In genomic region chr2:60706866-60707265, GRCm38 (mm10) we compare ENCODE assay signal across 25 mouse cellular contexts. TPM values are rescaled to one million over a fixed set of nuclear protein-coding genes. Genes with fewer than 3 reads are reported as not detected.
DNase-seq lines count a peak whose midpoint lies in the region; ATAC-seq lines count a peak whose summit lies in the region.
"Had no signal": no experiment of that assay in that cellular context is flagged by ENCODE, and none has a peak within 500 bp of the region (broad histone marks: within the 10 kb centered on the region; RNA-seq: fewer than 3 reads in every experiment).

No protein-coding gene starts in this region.

- WGBS in kidney, embryonic 15.5 days: 70% methylated on average over 3 of the region's 3 CpGs
- 62% methylated on average over 3 of the region's 3 CpGs for WGBS in lung, embryonic 16.5 days

- no peak overlapping the region for H3K4me2 ChIP-seq in kidney, embryonic 15.5 days
- no peak overlapping the region for H3K4me2 ChIP-seq in lung, embryonic 16.5 days (ENCODE audit: low read depth, low read length)
- H3K4me2 ChIP-seq: embryonic facial prominence, embryonic 13.5 days; embryonic facial prominence, embryonic 15.5 days; forebrain, embryonic 12.5 days had no signal

- H3K9me3 ChIP-seq in kidney, embryonic 15.5 days (replicated peaks): no peaks in the 10 kb centered on the region
- no peaks in the 10 kb centered on the region for H3K9me3 ChIP-seq in lung, embryonic 16.5 days (ENCODE audit: control insufficient read depth, low read length)
- H3K9me3 ChIP-seq: embryonic facial prominence, embryonic 13.5 days; embryonic facial prominence, embryonic 15.5 days; forebrain, embryonic 10.5 days; forebrain, embryonic 12.5 days had no signal

- H3K4me3 ChIP-seq in kidney, embryonic 15.5 days (replicated peaks): no peak overlapping the region
- H3K4me3 ChIP-seq in lung, embryonic 16.5 days (ENCODE audit: low read length): no peak overlapping the region
- H3K4me3 ChIP-seq: embryonic facial prominence, embryonic 13.5 days; embryonic facial prominence, embryonic 15.5 days; erythroblast, embryonic 14.5 days; forebrain, embryonic 10.5 days; forebrain, embryonic 12.5 days had no signal

- intact Hi-C loops in heart, postnatal 36 days (cut with DNase I): no loop called here

- H3K27me3 ChIP-seq in kidney, embryonic 15.5 days: no peaks in the 10 kb centered on the region
- no peaks in the 10 kb centered on the region for H3K27me3 ChIP-seq in lung, embryonic 16.5 days (ENCODE audit: control insufficient read depth, insufficient read depth, low read depth, low read length)
- H3K27me3 ChIP-seq: embryonic facial prominence, embryonic 13.5 days; embryonic facial prominence, embryonic 15.5 days had no signal

- H3K36me3 ChIP-seq in kidney, embryonic 15.5 days: no peaks in the 10 kb centered on the region
- H3K36me3 ChIP-seq in lung, embryonic 16.5 days (ENCODE audit: control insufficient read depth, insufficient read depth, low read length): no peaks in the 10 kb centered on the region
- H3K36me3 ChIP-seq: embryonic facial prominence, embryonic 13.5 days; embryonic facial prominence, embryonic 15.5 days; forebrain, embryonic 10.5 days; forebrain, embryonic 12.5 days had no signal

- peak; percentile 88 for DNase-seq in heart, adult 11 months
- no peak for DNase-seq in heart, postnatal 36 days
- DNase-seq in kidney, adult 18-20 months: no peak
- no peak for DNase-seq in lung, postnatal 36 days
- peak; percentile 1 for DNase-seq in urinary bladder, postnatal 14 days (ENCODE audit: low spot score)
- DNase-seq in urinary bladder, adult 2 months (ENCODE audit: low spot score): no peak
- DNase-seq: adrenal gland, adult 2 months; adrenal gland, postnatal 10 days; adrenal gland, postnatal 25 days; cerebellum, adult 11 months; cerebellum, adult 18-20 months; cerebellum, adult 8-10 months; cerebellum, adult 9-11 months; cerebellum, postnatal 14 days; cerebellum, postnatal 36 days; embryo, embryonic 11 days had no signal

- no peak for ATAC-seq in kidney, embryonic 15.5 days (replicated peaks; ENCODE audit: low FRiP score)
- ATAC-seq in lung, embryonic 16.5 days (ENCODE audit: low read depth): no peak
- ATAC-seq: forebrain, embryonic 14.5 days had no signal

- peak overlapping the region; percentile 27; the same call in 1 of the 2 replicates for H3K27ac ChIP-seq in kidney, embryonic 15.5 days
- peak overlapping the region; percentile 60; the same call in 1 of the 2 replicates for H3K27ac ChIP-seq in lung, embryonic 16.5 days (ENCODE audit: low read length)
- H3K27ac ChIP-seq: embryonic facial prominence, embryonic 13.5 days; embryonic facial prominence, embryonic 15.5 days; forebrain, embryonic 10.5 days; forebrain, embryonic 12.5 days had no signal

- peaks cover 21% of the 10 kb centered on the region; the same call in 1 of the 2 replicates for H3K4me1 ChIP-seq in kidney, embryonic 15.5 days
- H3K4me1 ChIP-seq in lung, embryonic 16.5 days (replicated peaks; ENCODE audit: control insufficient read depth, insufficient read depth, low read length): peaks cover 11% of the 10 kb centered on the region
- H3K4me1 ChIP-seq: embryonic facial prominence, embryonic 15.5 days; forebrain, embryonic 12.5 days had no signal

- no peak overlapping the region for H3K9ac ChIP-seq in kidney, embryonic 15.5 days
- H3K9ac ChIP-seq in lung, embryonic 16.5 days (ENCODE audit: low read length): no peak overlapping the region
- H3K9ac ChIP-seq: embryonic facial prominence, embryonic 13.5 days; embryonic facial prominence, embryonic 15.5 days; forebrain, embryonic 12.5 days had no signal

RNA-seq across cellular contexts. Expression of gene Itgb6, which starts 15.6 kb away (rescaled TPM):
- total RNA-seq in heart, postnatal 36 days (2021): 10 to 100 TPM; 15.2 to 16.7 TPM
- 16.2 and 16.9 TPM in 2 replicates for polyA plus RNA-seq in kidney, embryonic 15.5 days (2015; fragmentation: Nextera tagmentation; extraction: Ambion mirVana)
- 10.0 and 12.4 TPM in 2 replicates for polyA plus RNA-seq in lung, embryonic 16.5 days (2015; fragmentation: Nextera tagmentation; extraction: Ambion mirVana)
- polyA plus RNA-seq in urinary bladder, adult 2 months (2012; rRNA removed): 15.6 and 17.2 TPM in 2 replicates
- total RNA-seq: adrenal gland, adult 2 months; adrenal gland, postnatal 25 days; MEL had no signal
- polyA plus RNA-seq: adrenal gland, adult 2 months; erythroblast, embryonic 14.5 days had no signal

Comparison
In these comparisons a context has a peak if more than half of its experiments do, and no peak if none do; other contexts are left out.
1. DNase-seq: peak in heart, adult 11 months (single experiment) and urinary bladder, postnatal 14 days (single experiment); none in heart, postnatal 36 days (0 of 2), kidney, adult 18-20 months (single experiment), lung, postnatal 36 days (single experiment) and urinary bladder, adult 2 months (single experiment).